Mouse (Mus musculus): ENCODE measurements around the gene Skap2.

The Skap2 gene

GRCm38 (mm10) chr6:51882880-51883274 is 129.5 kb downstream of the Skap2 start:
- DNase-seq, result no peak

GRCm38 (mm10) chr6:51882266-51882879 is 130.0 kb downstream of the Skap2 start:
- DNase-seq, result no peak

- DNase-seq, result peak; percentile 77
Observed at GRCm38 (mm10) chr6:51881181-51881968, 131.0 kb downstream of the Skap2 start.

- no peak for DNase-seq
Observed at GRCm38 (mm10) chr6:51880778-51881177, 131.6 kb downstream of the Skap2 start.

GRCm38 (mm10) chr6:51878551-51878950 is 133.8 kb downstream of the Skap2 start:
- DNase-seq, result no peak

- no peak for DNase-seq
Observed at GRCm38 (mm10) chr6:51876841-51877553, 135.4 kb downstream of the Skap2 start.

GRCm38 (mm10) chr6:51875884-51876626 is 136.3 kb downstream of the Skap2 start:
- DNase-seq, result peak; percentile 70

GRCm38 (mm10) chr6:51874035-51874434 is 138.3 kb downstream of the Skap2 start:
- peak; percentile 81 for DNase-seq

- DNase-seq, result peak; percentile 53
Observed at GRCm38 (mm10) chr6:51871135-51871534, 141.2 kb downstream of the Skap2 start.

GRCm38 (mm10) chr6:51870294-51870693 is 142.1 kb downstream of the Skap2 start:
- DNase-seq, result no peak

GRCm38 (mm10) chr6:51866596-51866995 is 145.8 kb downstream of the Skap2 start:
- no peak for DNase-seq

- no peak for DNase-seq
Observed at GRCm38 (mm10) chr6:51863508-51863907, 148.8 kb downstream of the Skap2 start.

GRCm38 (mm10) chr6:51860300-51860699 is 152.0 kb downstream of the Skap2 start:
- no peak for DNase-seq

GRCm38 (mm10) chr6:51857821-51858220 is 154.5 kb downstream of the Skap2 start:
- peak; percentile 98 for DNase-seq

- DNase-seq, result no peak
Observed at GRCm38 (mm10) chr6:51853291-51853690, 159.1 kb downstream of the Skap2 start.

- no peak for DNase-seq
Observed at GRCm38 (mm10) chr6:51852643-51853042, 159.7 kb downstream of the Skap2 start.

- DNase-seq, result no peak
Observed at GRCm38 (mm10) chr6:51851544-51851943, 160.8 kb downstream of the Skap2 start.

- no peak for DNase-seq
Observed at GRCm38 (mm10) chr6:51850030-51850817, 162.1 kb downstream of the Skap2 start.

- DNase-seq, result no peak
Observed at GRCm38 (mm10) chr6:51849561-51849960, 162.8 kb downstream of the Skap2 start.

GRCm38 (mm10) chr6:51844106-51844505 is 168.2 kb downstream of the Skap2 start:
- peak; percentile 26 for DNase-seq

- DNase-seq, result no peak
Observed at GRCm38 (mm10) chr6:51843081-51843480, 169.3 kb downstream of the Skap2 start.

- DNase-seq, result peak; percentile 10
Observed at GRCm38 (mm10) chr6:51838177-51838576, 174.2 kb downstream of the Skap2 start.
